ENCODE assay signal across 31 mouse cellular contexts in genomic region chr2:10087256-10087850, GRCm38 (mm10). TPM values are rescaled to one million over a fixed set of nuclear protein-coding genes. Genes with fewer than 3 reads are reported as not detected.
DNase-seq lines count a peak whose midpoint lies in the region; ATAC-seq lines count a peak whose summit lies in the region.
"Had no signal": no experiment of that assay in that cellular context is flagged by ENCODE, and none has a peak within 500 bp of the region (broad histone marks: within the 10 kb centered on the region; RNA-seq: fewer than 3 reads in every experiment).

No protein-coding gene starts in this region.

- H3K4me1 ChIP-seq in megakaryocyte, embryonic 14.5 days: peaks cover 54% of the 10 kb centered on the region
- H3K4me1 ChIP-seq in limb, embryonic 10.5 days: no peaks in the 10 kb centered on the region
- H3K4me1 ChIP-seq: embryonic facial prominence, embryonic 12.5 days; hindbrain, embryonic 12.5 days had no signal

- DNase-seq in cerebellum, postnatal 10 days: no peak
- peak; percentile 32 for DNase-seq in adrenal gland, postnatal 10 days
- DNase-seq in heart, adult 8-10 months (ENCODE audit: low spot score): no peak
- no peak for DNase-seq in limb, embryonic 10.5 days (ENCODE audit: low spot score)
- DNase-seq: cerebellum, adult 18-20 months; cerebellum, postnatal 25 days; forebrain, postnatal 0 days; heart, postnatal 14 days; kidney, adult 18-20 months; kidney, postnatal 4 days; layer of hippocampus, adult 9-11 months; left cerebral cortex, postnatal 4 days; lung, adult 2 months; lung, postnatal 14 days; thymus, adult 2 months; thymus, postnatal 4 days had no signal

- no peaks in the 10 kb centered on the region for H3K9me3 ChIP-seq in megakaryocyte, embryonic 14.5 days
- H3K9me3 ChIP-seq in limb, embryonic 10.5 days (replicated peaks): no peaks in the 10 kb centered on the region
- H3K9me3 ChIP-seq: embryonic facial prominence, embryonic 12.5 days; heart, embryonic 13.5 days; hindbrain, embryonic 12.5 days; midbrain, embryonic 13.5 days had no signal

- peak; percentile 54; the same call in 1 of the 2 replicates for ATAC-seq in cerebellum, adult (ENCODE audit: insufficient number of reproducible peaks, low FRiP score, low TSS enrichment)
- ATAC-seq in megakaryocyte, adult 5-6 weeks (ENCODE audit: poor library complexity, severe bottlenecking): no peak
- ATAC-seq: forebrain, postnatal 0 days; midbrain, embryonic 13.5 days had no signal

- WGBS in limb, embryonic 10.5 days: 88% methylated on average over 8 of the region's 8 CpGs

- peak overlapping the region; percentile 38 for H3K4me3 ChIP-seq in megakaryocyte, embryonic 14.5 days (replicated peaks)
- no peak overlapping the region for H3K4me3 ChIP-seq in limb, embryonic 10.5 days
- H3K4me3 ChIP-seq: embryonic facial prominence, embryonic 12.5 days; heart, embryonic 13.5 days; hindbrain, embryonic 12.5 days; left cerebral cortex, adult 2 months; midbrain, embryonic 13.5 days had no signal

- H3K27ac ChIP-seq in limb, embryonic 10.5 days: no peak overlapping the region
- H3K27ac ChIP-seq: embryonic facial prominence, embryonic 12.5 days; heart, embryonic 13.5 days; hindbrain, embryonic 12.5 days; left cerebral cortex, adult 2 months; midbrain, embryonic 13.5 days; stomach, postnatal 0 days had no signal

- peaks cover 90% of the 10 kb centered on the region for H3K36me3 ChIP-seq in megakaryocyte, embryonic 14.5 days (replicated peaks; ENCODE audit: low read length)
- peaks cover 93% of the 10 kb centered on the region for H3K36me3 ChIP-seq in limb, embryonic 10.5 days

- no peaks in the 10 kb centered on the region for H3K27me3 ChIP-seq in megakaryocyte, embryonic 14.5 days (replicated peaks)
- no peaks in the 10 kb centered on the region for H3K27me3 ChIP-seq in limb, embryonic 10.5 days (ENCODE audit: low read depth, poor library complexity, severe bottlenecking)
- H3K27me3 ChIP-seq: embryonic facial prominence, embryonic 12.5 days; heart, embryonic 13.5 days; hindbrain, embryonic 12.5 days; midbrain, embryonic 13.5 days had no signal

RNA-seq across cellular contexts. Expression of gene Kin, which starts 7.0 kb away (rescaled TPM):
- polyA plus RNA-seq in megakaryocyte, embryonic 14.5 days (2012; ENCODE audit: insufficient read depth, low replicate concordance): 1.9 TPM in 1 of 2 replicates, not detected in the other
- total RNA-seq in megakaryocyte, adult 5-6 weeks (2015): 26.3 and 27.6 TPM in 2 replicates
- 24.2 and 35.6 TPM in 2 replicates for total RNA-seq in megakaryocyte, adult 5-6 weeks (2017)
- 10 to 100 TPM; 16.5 to 20.0 TPM for total RNA-seq in adrenal gland, postnatal 10 days (2021)
- total RNA-seq in heart, adult 8-10 months (2022): 10 to 100 TPM in 1 of 4 experiments, 1 to 10 TPM in 3; 6.5 to 10.3 (median 8.3) TPM
- 32.2 and 35.0 TPM in 2 replicates for polyA plus RNA-seq in limb, embryonic 10.5 days (2016; fragmentation: Nextera tagmentation; extraction: Ambion mirVana)

RNA-seq across cellular contexts. Expression of gene Atp5c1, which starts 7.0 kb away (rescaled TPM):
- polyA plus RNA-seq in megakaryocyte, embryonic 14.5 days (2012; ENCODE audit: insufficient read depth, low replicate concordance): 6.9 and 17.5 TPM in 2 replicates
- 493 and 571 TPM in 2 replicates for total RNA-seq in megakaryocyte, adult 5-6 weeks (2015)
- 410 and 491 TPM in 2 replicates for total RNA-seq in megakaryocyte, adult 5-6 weeks (2017)
- 100 to 1,000 TPM; 597 to 695 TPM for total RNA-seq in adrenal gland, postnatal 10 days (2021)
- 1,000 to 10,000 TPM; 1,366 to 1,665 (median 1,521) TPM for total RNA-seq in heart, adult 8-10 months (2022)
- polyA plus RNA-seq in limb, embryonic 10.5 days (2016; fragmentation: Nextera tagmentation; extraction: Ambion mirVana): 543 and 559 TPM in 2 replicates

RNA-seq across cellular contexts. Expression of gene Taf3, which starts 39.0 kb away (rescaled TPM):
- polyA plus RNA-seq in megakaryocyte, embryonic 14.5 days (2012; ENCODE audit: insufficient read depth, low replicate concordance): 17.0 and 19.0 TPM in 2 replicates
- 12.5 and 13.3 TPM in 2 replicates for total RNA-seq in megakaryocyte, adult 5-6 weeks (2015)
- total RNA-seq in megakaryocyte, adult 5-6 weeks (2017): 8.7 and 12.6 TPM in 2 replicates
- total RNA-seq in adrenal gland, postnatal 10 days (2021): 10 to 100 TPM in 1 of 2 experiments, 1 to 10 TPM in 1; 9.6 to 10.6 TPM
- 1 to 10 TPM; 7.7 to 8.8 (median 8.0) TPM for total RNA-seq in heart, adult 8-10 months (2022)
- polyA plus RNA-seq in limb, embryonic 10.5 days (2016; fragmentation: Nextera tagmentation; extraction: Ambion mirVana): 15.1 and 16.3 TPM in 2 replicates

RNA-seq across cellular contexts. Expression of gene Itih2, which starts 43.8 kb away (rescaled TPM):
- not detected in 2 replicates for polyA plus RNA-seq in megakaryocyte, embryonic 14.5 days (2012; ENCODE audit: insufficient read depth, low replicate concordance)
- total RNA-seq in megakaryocyte, adult 5-6 weeks (2015): not detected in 2 replicates
- not detected in 2 replicates for total RNA-seq in megakaryocyte, adult 5-6 weeks (2017)
- 100 to 1,000 TPM; 190 to 443 TPM for total RNA-seq in adrenal gland, postnatal 10 days (2021)
- under 1 TPM; 0.28 to 0.49 (median 0.38) TPM for total RNA-seq in heart, adult 8-10 months (2022)
- 0.23 TPM in 1 of 2 replicates, not detected in the other for polyA plus RNA-seq in limb, embryonic 10.5 days (2016; fragmentation: Nextera tagmentation; extraction: Ambion mirVana)
- total RNA-seq: granulocyte monocyte progenitor cell, adult 5-6 weeks; megakaryocyte progenitor cell, adult 5-6 weeks; MEL; monocyte, adult 5-6 weeks; neutrophil, adult 5-6 weeks had no signal
- polyA plus RNA-seq: C2C12 had no signal
